Mouse (Mus musculus) small intestine, adult 2 months (tissue): ENCODE measurements around the gene Tmem132d. TPM values are rescaled to one million over a fixed set of nuclear protein-coding genes. Genes with fewer than 3 reads are reported as not detected.

Experiments used
- H3K27ac ChIP-seq: fragments of 200-500 bp; 2 replicates; pipeline ENCODE4 v1.5.1; 2012; ENCODE audit warnings: low read depth, low read length, control low read depth, inconsistent platforms; ENCODE audit not compliant: insufficient read depth
- H3K27me3 ChIP-seq: fragments of 200-500 bp; 2 replicates; pipeline ENCODE4 v1.6.1; 2012; ENCODE audit warnings: mild to moderate bottlenecking, moderate library complexity, low read length, inconsistent platforms; ENCODE audit not compliant: control insufficient read depth, insufficient read depth
- H3K36me3 ChIP-seq: fragments of 200-500 bp; 2 replicates; pipeline ENCODE4 v1.6.1; 2012; ENCODE audit warnings: mild to moderate bottlenecking, low read length, control low read depth, inconsistent platforms; ENCODE audit not compliant: control insufficient read depth, insufficient read depth
- H3K4me1 ChIP-seq: fragments of 200-500 bp; 2 replicates; pipeline ENCODE4 v1.6.1; 2012; ENCODE audit warnings: low read length, inconsistent platforms, mixed read lengths; ENCODE audit not compliant: control insufficient read depth, insufficient read depth, insufficient read length
- H3K4me3 ChIP-seq: fragments of 200-500 bp; 2 replicates; pipeline ENCODE4 v1.5.1; 2012; ENCODE audit warnings: low read depth, mild to moderate bottlenecking, control low read depth, inconsistent platforms, low read length, moderate library complexity
- CTCF ChIP-seq: fragments of 200-500 bp; IDR thresholded peaks from 2 replicates; pipeline ENCODE4 v1.5.1; 2012; ENCODE audit warnings: low read depth, mild to moderate bottlenecking, control low read depth, inconsistent platforms, low read length, moderate library complexity, mixed read lengths; ENCODE audit not compliant: insufficient replicate concordance, insufficient read length; ENCODE audit errors: extremely low read depth
- POLR2A ChIP-seq: fragments of 200-500 bp; IDR thresholded peaks from 2 replicates; pipeline ENCODE4 v1.6.1; 2012; ENCODE audit warnings: low read depth, mild to moderate bottlenecking, control low read depth, inconsistent platforms, low read length, moderate library complexity
- WGBS: fragments of 180-500 bp; shearing (Covaris S2); methylation state at CpG from one replicate; pipeline ENCODE4 v1.1.7; 2018; 5-methylcytosine and 5-hydroxymethylcytosine counted together
- polyA plus RNA-seq: library from polyadenylated mRNA; depleted of rRNA; stranded (reverse); fragments of >200 nt; gene quantifications from 2 replicates; pipeline ENCODE4 v1.2.3, GENCODE M21; 2012

The Tmem132d gene
- polyA plus RNA-seq, 1 experiment: 0.15 TPM

GRCm38 (mm10) chr5:128450808-128451207, 17.9 kb upstream of the Tmem132d start:
- no peaks in the 10 kb centered on the region for H3K27me3 ChIP-seq
- TF ChIP-seq CTCF: peak; percentile 24; the same call in 1 of the 2 replicates
- no peak for TF ChIP-seq POLR2A
- no peaks in the 10 kb centered on the region for H3K4me1 ChIP-seq
- 82% methylated on average over 3 of the region's 3 CpGs for WGBS
- H3K4me3 ChIP-seq: no peak overlapping the region
- no peak overlapping the region for H3K27ac ChIP-seq
- H3K36me3 ChIP-seq: no peaks in the 10 kb centered on the region

DNA sequence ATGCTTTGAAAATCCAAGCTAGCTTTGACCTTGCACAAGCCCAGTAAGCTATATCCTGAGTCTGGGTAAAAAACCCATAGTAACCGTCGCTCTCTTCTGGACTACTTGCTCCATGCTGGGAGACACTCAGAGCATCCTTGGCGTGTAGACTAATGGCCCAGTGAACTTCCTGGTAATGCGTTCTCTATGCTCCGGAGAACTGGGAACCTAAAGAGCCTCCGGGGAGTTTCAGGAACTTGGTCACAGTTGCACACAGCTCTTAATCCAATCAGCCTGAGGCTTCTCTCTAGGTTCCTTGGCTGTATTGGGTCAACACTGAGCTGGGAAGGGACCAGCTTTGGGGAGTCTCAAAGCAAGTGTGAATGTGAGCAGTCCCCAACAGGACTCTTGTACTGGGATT, 12.0 kb upstream of the Tmem132d start:
- Histone ChIP-seq H3K4me1 (no peaks in the 10 kb centered on the region), H3K4me3 (no peak overlapping the region), H3K27me3 (no peaks in the 10 kb centered on the region), H3K36me3 (no peaks in the 10 kb centered on the region), H3K27ac (no peak overlapping the region)
- TF ChIP-seq POLR2A: no peak
- no peak for TF ChIP-seq CTCF
- WGBS: 28% methylated on average over 6 of the region's 6 CpGs

GRCm38 (mm10) chr5:128443848-128444247, 11.0 kb upstream of the Tmem132d start:
- no peaks in the 10 kb centered on the region for H3K27me3 ChIP-seq
- TF ChIP-seq CTCF (no peak), POLR2A (no peak)
- no peaks in the 10 kb centered on the region for H3K36me3 ChIP-seq
- no peak overlapping the region for H3K27ac ChIP-seq
- 35% methylated on average over 4 of the region's 4 CpGs for WGBS
- H3K4me1 ChIP-seq: no peaks in the 10 kb centered on the region
- H3K4me3 ChIP-seq: no peak overlapping the region

DNA sequence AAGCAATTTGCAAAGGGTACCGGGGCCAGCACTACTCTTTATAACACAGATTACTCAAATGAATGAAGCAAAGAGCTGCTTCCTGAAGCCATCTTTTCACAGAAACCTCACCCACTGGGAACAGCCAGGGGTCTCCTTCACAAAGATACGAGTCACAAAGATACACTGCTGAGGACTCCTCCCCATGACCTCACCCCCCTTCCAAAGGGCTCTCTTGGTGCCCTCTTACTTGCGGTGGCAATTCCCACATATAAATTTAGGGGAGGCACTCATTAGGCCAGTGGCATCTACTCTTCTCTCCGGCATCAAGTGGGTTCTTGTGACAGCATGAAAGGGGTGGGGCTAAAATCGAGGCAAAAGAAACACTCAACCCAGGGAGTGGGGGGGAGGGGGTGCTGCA, 8.2 kb upstream of the Tmem132d start:
- TF ChIP-seq POLR2A: no peak
- no peak for TF ChIP-seq CTCF
- 27% methylated on average over 5 of the region's 5 CpGs for WGBS
- Histone ChIP-seq H3K27ac (no peak overlapping the region), H3K4me1 (no peaks in the 10 kb centered on the region), H3K36me3 (no peaks in the 10 kb centered on the region), H3K27me3 (no peaks in the 10 kb centered on the region), H3K4me3 (no peak overlapping the region)

DNA sequence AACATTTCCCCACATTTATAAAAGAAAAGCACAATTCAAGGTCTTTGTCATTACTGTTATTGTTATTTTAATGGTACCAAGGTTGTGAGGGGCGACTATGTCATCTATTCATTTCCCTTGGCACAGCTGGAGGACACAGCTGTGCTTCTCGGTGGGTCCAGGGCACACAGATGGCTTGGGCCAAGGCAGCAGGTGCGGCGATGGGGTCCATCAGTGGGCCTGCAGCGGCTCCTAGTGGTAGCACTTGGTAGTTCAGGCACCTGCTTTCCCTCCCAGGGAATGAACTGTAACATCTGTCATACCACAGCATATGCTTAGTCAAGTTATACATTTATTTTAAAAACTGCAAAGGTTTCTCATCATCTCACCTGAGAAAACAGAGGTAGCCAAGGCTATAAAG, 7.0 kb upstream of the Tmem132d start:
- Histone ChIP-seq H3K27me3 (no peaks in the 10 kb centered on the region), H3K4me1 (no peaks in the 10 kb centered on the region), H3K36me3 (no peaks in the 10 kb centered on the region), H3K4me3 (no peak overlapping the region), H3K27ac (no peak overlapping the region)
- WGBS: 4% methylated on average over 5 of the region's 5 CpGs
- TF ChIP-seq CTCF: peak; percentile 49; the same call in 1 of the 2 replicates
- TF ChIP-seq POLR2A: no peak

- H3K27me3 ChIP-seq: no peaks in the 10 kb centered on the region
- no peaks in the 10 kb centered on the region for H3K36me3 ChIP-seq
- WGBS: 74% methylated on average over 16 of the region's 16 CpGs
- H3K4me3 ChIP-seq: no peak overlapping the region
- no peak for TF ChIP-seq CTCF
- no peak for TF ChIP-seq POLR2A
- H3K27ac ChIP-seq: no peak overlapping the region
- H3K4me1 ChIP-seq: no peaks in the 10 kb centered on the region
Measured at GRCm38 (mm10) chr5:128438078-128438477, 5.2 kb upstream of the Tmem132d start.

DNA sequence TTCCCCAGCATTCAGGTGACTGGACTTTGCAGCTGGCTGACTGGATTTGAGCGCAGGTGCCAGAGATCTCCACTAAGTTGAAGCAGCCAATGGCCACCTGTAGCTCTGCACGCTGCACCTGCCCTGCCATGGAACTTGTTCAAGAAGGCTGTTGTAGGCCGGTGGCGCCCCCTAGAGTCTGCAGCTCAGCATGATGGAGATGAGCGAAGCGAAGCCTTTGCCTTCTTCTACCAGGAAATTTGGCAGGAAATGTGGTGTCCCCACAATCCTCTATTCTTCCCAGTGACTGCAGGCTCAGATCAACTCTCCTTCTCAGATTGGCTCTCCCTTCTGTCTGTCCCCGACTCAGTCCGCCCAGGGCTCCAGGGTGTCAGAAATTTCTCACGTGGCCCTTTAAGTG, 4.0 kb upstream of the Tmem132d start:
- H3K36me3 ChIP-seq: no peaks in the 10 kb centered on the region
- WGBS: 16% methylated on average over 9 of the region's 9 CpGs
- no peaks in the 10 kb centered on the region for H3K27me3 ChIP-seq
- no peak overlapping the region for H3K4me3 ChIP-seq
- TF ChIP-seq POLR2A (no peak), CTCF (no peak)
- no peaks in the 10 kb centered on the region for H3K4me1 ChIP-seq
- H3K27ac ChIP-seq: no peak overlapping the region

- TF ChIP-seq CTCF (no peak), POLR2A (no peak)
- Histone ChIP-seq H3K27me3 (no peaks in the 10 kb centered on the region), H3K4me1 (no peaks in the 10 kb centered on the region), H3K27ac (no peak overlapping the region), H3K36me3 (no peaks in the 10 kb centered on the region), H3K4me3 (no peak overlapping the region)
- 54% methylated on average over 5 of the region's 5 CpGs for WGBS
Measured at GRCm38 (mm10) chr5:128435683-128436082, 2.8 kb upstream of the Tmem132d start.
